Mouse (Mus musculus) right cerebral cortex, postnatal 14 days (tissue): ENCODE data around the gene Siglece.
"Not testable (repeated sequence)": the region's sequence is repeated elsewhere in the genome, so short reads cannot be mapped to it uniquely, and the experiment has no call there.

Source experiments
- DNase-seq: peaks from one replicate; pipeline ENCODE4 v3.0.0; 2022

Siglece gene

GRCm38 (mm10) chr7:43660002-43660401 lies at the start of gene Siglece:
Gene Siglece, minus strand, starts transcription at chr7:43660161.
- no peak for DNase-seq

GRCm38 (mm10) chr7:43690118-43690517 lies 30.2 kb upstream of the Siglece start, which contains the start of gene Klk14:
Gene Klk14, plus strand, starts transcription at chr7:43690418.
- DNase-seq = no peak

GRCm38 (mm10) chr7:43685088-43685487 lies 25.1 kb upstream of the Siglece start:
- DNase-seq = no peak

GRCm38 (mm10) chr7:43682511-43682910 lies 22.6 kb upstream of the Siglece start:
- DNase-seq = not testable (repeated sequence)

- DNase-seq = peak; percentile 73
Observed at GRCm38 (mm10) chr7:43680960-43681359, 21.0 kb upstream of the Siglece start.

GRCm38 (mm10) chr7:43678517-43678916 lies 18.6 kb upstream of the Siglece start:
- DNase-seq = peak; percentile 43

GRCm38 (mm10) chr7:43675091-43675490 lies 15.1 kb upstream of the Siglece start:
- DNase-seq = no peak

DNA sequence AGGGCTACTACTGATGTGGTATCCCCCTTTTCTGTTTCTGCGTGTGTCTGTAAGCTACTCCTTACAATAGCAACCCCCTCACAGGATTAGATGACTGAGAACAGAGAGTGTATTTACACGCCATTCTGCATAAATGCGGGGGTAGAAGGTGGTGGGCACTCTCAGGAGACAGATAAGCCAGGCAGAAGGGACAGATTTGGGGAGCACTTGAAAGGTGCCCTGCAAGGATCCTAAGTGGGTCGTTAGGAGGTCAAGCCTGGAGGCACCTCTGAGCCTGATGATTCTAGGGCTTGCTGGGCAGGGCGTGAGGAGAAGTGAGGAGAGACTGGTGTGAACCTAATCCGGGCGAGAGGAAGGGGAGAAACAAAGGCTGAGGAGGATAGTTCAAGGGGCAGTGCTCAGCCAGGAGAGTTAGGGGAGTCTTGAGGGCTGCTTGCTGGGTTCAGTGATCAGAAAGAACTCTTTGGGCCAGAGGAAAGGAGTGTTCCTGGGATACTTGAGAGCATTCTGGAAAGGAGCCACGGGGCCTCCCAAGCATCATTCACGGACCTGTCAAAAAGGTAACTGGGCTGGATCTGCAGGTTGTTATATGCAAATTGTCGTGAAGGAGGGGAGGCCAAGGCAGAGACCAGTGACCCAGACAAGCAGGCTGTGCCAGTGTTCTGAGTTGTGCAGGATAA lies 12.8 kb upstream of the Siglece start:
- DNase-seq = no peak

DNA sequence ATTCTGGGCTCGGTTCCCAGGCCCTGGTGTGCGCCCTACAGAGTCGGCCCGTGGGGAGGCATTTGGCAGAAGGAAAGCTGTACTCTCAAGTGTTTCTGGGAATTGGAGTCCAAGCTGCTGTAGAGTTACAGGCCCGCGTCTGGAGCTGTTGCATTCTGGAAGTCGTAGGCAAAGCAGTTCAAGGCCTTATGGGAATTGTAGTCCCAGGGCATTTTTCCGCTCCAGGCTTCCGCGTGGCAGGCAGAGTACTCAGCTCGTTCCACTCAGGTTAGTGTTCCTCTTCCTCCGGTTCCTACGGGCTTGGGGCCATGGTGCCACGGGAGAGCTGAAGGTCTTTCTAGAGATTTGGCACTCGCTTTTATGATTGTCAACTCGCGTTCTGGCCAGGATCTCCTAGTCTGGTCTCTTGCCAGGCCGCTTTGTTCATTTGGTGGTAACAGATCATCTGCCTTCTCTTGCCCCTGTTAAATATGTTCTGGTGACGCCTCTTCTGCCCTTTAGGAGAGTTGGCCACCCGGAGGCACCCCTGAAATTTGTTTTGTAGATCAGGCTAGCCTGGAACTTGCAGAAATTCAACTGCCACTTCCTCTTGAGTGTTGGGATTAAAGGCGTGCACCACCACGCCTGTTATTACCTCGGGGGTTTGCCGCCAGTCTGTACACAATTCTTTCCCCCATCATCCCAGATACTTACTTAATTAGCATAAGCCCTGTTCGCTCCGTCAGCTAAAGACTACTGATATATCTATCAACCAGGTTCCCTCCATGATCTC lies 12.0 kb upstream of the Siglece start, which contains the start of gene Ctu1:
Gene Ctu1, plus strand, starts transcription at position 208 of the 772 bp plus-strand sequence.
- DNase-seq = peak; percentile 84

DNA sequence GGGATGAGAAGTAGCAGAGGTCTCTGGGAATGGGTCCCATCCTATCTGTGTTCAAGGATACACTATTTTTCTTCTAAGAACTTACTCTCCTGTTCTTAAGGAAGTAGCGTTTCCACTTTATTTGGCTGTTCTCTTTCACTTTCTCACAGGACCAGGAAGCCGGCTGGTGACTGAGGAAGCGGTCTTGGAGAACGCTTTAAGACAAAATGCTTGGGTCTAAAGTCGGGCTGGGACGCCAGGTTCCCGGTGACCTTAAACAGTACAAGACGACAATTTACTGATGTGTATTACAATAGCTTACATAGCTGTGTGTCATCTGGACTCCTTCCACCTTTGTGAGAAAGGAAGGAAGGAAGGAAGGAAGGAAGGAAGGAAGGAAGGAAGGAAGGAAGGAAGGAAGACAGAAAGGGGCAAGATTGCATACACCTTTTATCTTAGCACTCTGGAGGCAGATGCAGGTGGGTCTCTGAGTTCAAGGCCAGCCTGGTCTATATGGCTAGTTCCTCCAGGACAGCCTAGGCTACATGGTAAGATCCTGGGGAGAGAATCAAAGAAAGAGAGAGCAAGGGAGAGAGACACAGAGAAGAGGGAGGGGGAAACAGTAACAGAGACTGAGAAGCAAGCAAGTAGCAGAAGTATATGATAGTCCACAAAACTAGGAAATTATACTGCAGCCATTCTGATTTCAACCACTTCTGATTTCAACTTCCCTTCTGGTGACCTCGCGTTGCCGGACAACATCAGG lies 11.3 kb upstream of the Siglece start:
- no peak for DNase-seq

GRCm38 (mm10) chr7:43668582-43668981 lies 8.6 kb upstream of the Siglece start:
- no peak for DNase-seq

GRCm38 (mm10) chr7:43667221-43667620 lies 7.3 kb upstream of the Siglece start:
- DNase-seq = not testable (repeated sequence)

DNA sequence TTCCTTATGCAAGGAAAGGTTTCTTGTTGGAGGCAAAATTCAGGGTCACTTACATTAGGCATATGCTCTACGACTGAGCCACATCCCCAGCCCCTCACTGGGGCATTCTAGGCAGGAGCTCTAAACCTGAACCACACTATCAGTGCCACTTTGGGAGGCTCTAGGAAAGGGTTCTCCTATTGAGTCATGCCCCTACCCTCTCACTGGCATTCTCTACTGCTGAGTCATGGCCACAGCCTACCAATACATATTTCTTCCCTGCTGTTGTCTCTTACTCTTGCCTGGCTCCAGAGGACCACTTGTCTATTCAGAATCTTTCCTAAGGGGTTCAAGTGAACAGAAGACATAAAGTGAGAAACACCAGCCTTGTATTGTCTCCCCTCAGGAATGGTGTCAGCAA lies 2.8 kb upstream of the Siglece start:
- DNase-seq = no peak

DNA sequence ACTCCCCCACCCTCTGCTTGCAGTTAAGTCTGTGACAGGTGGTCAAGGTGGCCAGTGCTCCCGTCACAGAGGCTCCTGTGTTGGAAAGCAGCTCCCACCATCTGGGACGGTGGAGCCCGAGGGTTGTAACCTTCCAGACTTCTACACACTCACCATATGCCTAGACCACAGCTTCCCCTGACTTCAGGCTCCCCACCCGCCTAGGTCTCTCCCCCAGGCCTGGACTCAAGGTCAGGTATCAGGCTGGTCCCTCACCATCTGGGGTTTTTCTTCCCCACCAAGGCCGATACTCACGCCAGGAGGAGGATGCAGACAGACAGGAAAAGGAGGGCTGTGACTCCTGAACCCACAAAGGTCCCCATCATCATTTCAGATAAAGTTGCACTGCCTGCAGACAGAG lies 3.7 kb downstream of the Siglece start:
- DNase-seq = no peak

DNA sequence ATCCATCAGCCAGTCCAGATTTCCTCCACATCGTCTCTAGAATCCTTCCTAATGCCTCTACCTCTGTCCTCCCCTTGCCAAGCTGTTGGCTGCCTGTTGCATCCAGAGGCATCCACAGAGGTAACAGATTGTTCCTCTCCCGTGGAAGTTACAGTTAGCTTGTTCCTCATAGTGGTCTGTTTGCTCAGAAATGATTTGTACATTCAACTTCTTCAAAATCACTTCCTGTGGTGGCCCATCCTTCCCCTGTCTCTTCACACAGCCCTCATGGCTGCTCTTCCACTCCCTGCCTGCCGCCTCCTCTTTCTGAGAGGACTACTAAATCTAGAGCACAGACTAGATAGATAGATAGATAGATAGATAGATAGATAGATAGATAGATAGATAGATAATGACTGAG lies 5.4 kb downstream of the Siglece start:
- no peak for DNase-seq

- no peak for DNase-seq
Observed at GRCm38 (mm10) chr7:43652683-43653082, 7.3 kb downstream of the Siglece start.

- DNase-seq = no peak
Observed at GRCm38 (mm10) chr7:43643046-43643652, 16.8 kb downstream of the Siglece start.

DNA sequence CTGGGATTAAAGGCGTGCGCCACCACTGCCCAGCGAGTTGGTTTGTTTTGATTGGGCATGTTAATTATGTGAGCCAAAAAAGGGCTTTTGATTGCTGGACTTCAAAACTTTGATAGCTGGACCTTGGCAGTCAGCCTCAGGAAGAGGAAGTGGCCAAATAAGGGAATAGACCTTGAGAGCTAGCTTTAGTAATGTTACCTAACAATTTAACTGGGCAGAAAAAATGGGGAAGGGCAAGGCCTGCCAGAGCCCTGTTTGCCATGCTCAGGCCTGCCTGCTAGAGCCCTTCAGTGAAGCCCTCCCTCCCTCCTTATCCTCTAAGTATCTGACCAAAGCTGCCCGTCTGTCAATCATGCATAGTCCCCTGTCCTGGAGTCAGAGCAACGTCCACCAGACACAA lies 17.4 kb downstream of the Siglece start:
- DNase-seq = no peak

DNA sequence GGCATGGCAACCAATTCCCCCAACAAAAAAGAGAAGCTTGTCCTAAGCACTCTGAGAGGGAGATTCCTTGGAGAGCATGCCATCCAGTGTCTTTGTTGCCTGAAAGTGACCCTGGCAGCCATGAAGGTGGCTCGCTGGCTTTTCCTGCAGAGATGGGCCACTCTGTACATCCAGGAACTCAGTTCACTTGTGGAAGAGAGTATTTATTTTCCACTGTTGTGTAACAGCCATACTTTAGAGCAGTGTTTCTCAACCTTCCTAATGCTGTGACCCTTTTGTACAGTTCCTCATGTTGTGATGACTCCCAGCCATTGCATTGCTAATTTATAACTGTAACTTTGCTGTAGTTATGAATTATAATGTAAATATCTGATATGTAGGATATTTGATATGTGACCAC lies 22.8 kb downstream of the Siglece start:
- DNase-seq = no peak

GRCm38 (mm10) chr7:43636194-43636593 lies 23.8 kb downstream of the Siglece start:
- DNase-seq = no peak

- DNase-seq = no peak
Observed at GRCm38 (mm10) chr7:43634500-43634899, 25.5 kb downstream of the Siglece start, which contains the start of gene Ceacam18. Gene Ceacam18, plus strand, starts transcription at chr7:43634707.

- DNase-seq = no peak
Observed at GRCm38 (mm10) chr7:43633940-43634339, 26.0 kb downstream of the Siglece start.
